Mouse (Mus musculus): ENCODE data around the gene Fndc3b.
"Not testable (repeated sequence)": the region's sequence is repeated elsewhere in the genome, so short reads cannot be mapped to it uniquely, and the experiment has no call there.

The Fndc3b gene

GRCm38 (mm10) chr3:27516536-27516935 is 194.6 kb downstream of the Fndc3b start:
- DNase-seq (ENCODE audit: low read depth, low spot score), result peak; percentile 14

GRCm38 (mm10) chr3:27511765-27512164 is 199.3 kb downstream of the Fndc3b start:
- no peak for DNase-seq (ENCODE audit: low read depth, low spot score)

- peak; percentile 58 for DNase-seq (ENCODE audit: low read depth, low spot score)
Observed at GRCm38 (mm10) chr3:27506886-27507285, 204.2 kb downstream of the Fndc3b start.

GRCm38 (mm10) chr3:27505582-27505981 is 205.5 kb downstream of the Fndc3b start:
- DNase-seq (ENCODE audit: low read depth, low spot score), result no peak

- no peak for DNase-seq (ENCODE audit: low read depth, low spot score)
Observed at GRCm38 (mm10) chr3:27503279-27504038, 207.6 kb downstream of the Fndc3b start.

- DNase-seq (ENCODE audit: low read depth, low spot score), result no peak
Observed at GRCm38 (mm10) chr3:27495296-27496073, 215.6 kb downstream of the Fndc3b start.

- no peak for DNase-seq (ENCODE audit: low read depth, low spot score)
Observed at GRCm38 (mm10) chr3:27494698-27495097, 216.4 kb downstream of the Fndc3b start.

GRCm38 (mm10) chr3:27494066-27494465 is 217.0 kb downstream of the Fndc3b start:
- DNase-seq (ENCODE audit: low read depth, low spot score), result no peak

- no peak for DNase-seq (ENCODE audit: low read depth, low spot score)
Observed at GRCm38 (mm10) chr3:27491821-27492220, 219.3 kb downstream of the Fndc3b start.

GRCm38 (mm10) chr3:27491367-27491766 is 219.7 kb downstream of the Fndc3b start:
- peak; percentile 55 for DNase-seq (ENCODE audit: low read depth, low spot score)

GRCm38 (mm10) chr3:27490891-27491290 is 220.2 kb downstream of the Fndc3b start:
- DNase-seq (ENCODE audit: low read depth, low spot score), result no peak

GRCm38 (mm10) chr3:27489550-27489949 is 221.6 kb downstream of the Fndc3b start:
- DNase-seq (ENCODE audit: low read depth, low spot score), result no peak

GRCm38 (mm10) chr3:27485141-27485540 is 226.0 kb downstream of the Fndc3b start:
- no peak for DNase-seq (ENCODE audit: low read depth, low spot score)

GRCm38 (mm10) chr3:27484698-27485097 is 226.4 kb downstream of the Fndc3b start:
- no peak for DNase-seq (ENCODE audit: low read depth, low spot score)

- no peak for DNase-seq (ENCODE audit: low read depth, low spot score)
Observed at GRCm38 (mm10) chr3:27483762-27484161, 227.3 kb downstream of the Fndc3b start.

GRCm38 (mm10) chr3:27483321-27483720 is 227.8 kb downstream of the Fndc3b start:
- DNase-seq (ENCODE audit: low read depth, low spot score), result no peak

- DNase-seq (ENCODE audit: low read depth, low spot score), result no peak
Observed at GRCm38 (mm10) chr3:27481738-27482137, 229.4 kb downstream of the Fndc3b start.

GRCm38 (mm10) chr3:27479378-27479777 is 231.7 kb downstream of the Fndc3b start:
- DNase-seq (ENCODE audit: low read depth, low spot score), result no peak

- no peak for DNase-seq (ENCODE audit: low read depth, low spot score)
Observed at GRCm38 (mm10) chr3:27478563-27479156, 232.4 kb downstream of the Fndc3b start.

- not testable (repeated sequence) for DNase-seq (ENCODE audit: low read depth, low spot score)
Observed at GRCm38 (mm10) chr3:27477749-27478148, 233.4 kb downstream of the Fndc3b start.

- peak; percentile 11 for DNase-seq (ENCODE audit: low read depth, low spot score)
Observed at GRCm38 (mm10) chr3:27475899-27476298, 235.2 kb downstream of the Fndc3b start.

GRCm38 (mm10) chr3:27473801-27474599 is 237.1 kb downstream of the Fndc3b start:
- no peak for DNase-seq (ENCODE audit: low read depth, low spot score)
